Mouse (Mus musculus) spleen, postnatal 14 days (tissue): ENCODE results near the gene Gjb4.

ENCODE experiments used
- DNase-seq, 2 experiments: peaks; one replicate each; pipeline ENCODE4 v3.0.0; 2021 to 2022; ENCODE audit warnings: low spot score in 2 of 2

Gene Gjb4

DNA sequence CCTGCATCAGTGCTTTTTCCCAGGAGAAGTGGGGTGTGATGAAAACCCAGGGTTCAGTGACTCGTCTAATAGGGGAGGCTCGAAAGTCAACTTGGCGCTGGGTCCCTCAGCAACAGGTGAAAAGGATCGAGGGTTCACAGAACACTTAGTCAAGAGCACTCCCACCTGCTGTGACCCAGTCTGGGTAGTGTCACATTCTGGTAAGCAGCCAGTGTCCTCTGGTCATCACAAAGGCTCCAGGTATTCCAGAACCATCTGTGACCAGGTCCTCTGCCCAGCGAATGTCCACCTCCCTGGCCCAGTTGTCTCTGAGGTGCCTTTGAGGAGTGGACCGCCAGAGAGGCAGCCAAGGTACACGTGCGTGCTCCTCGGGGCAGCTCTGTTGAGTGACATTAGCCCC lies 42.3 kb downstream of the Gjb4 start:
- DNase-seq = no peak

- DNase-seq = no peak
Observed at GRCm38 (mm10) chr4:127306915-127307314, 47.0 kb downstream of the Gjb4 start.

- no peak for DNase-seq
Observed at GRCm38 (mm10) chr4:127303796-127304195, 50.1 kb downstream of the Gjb4 start.
